Mouse (Mus musculus) cortical plate, adult 2 months (tissue): ENCODE data around the gene Mnat1. TPM values are rescaled to one million over a fixed set of nuclear protein-coding genes. Genes with fewer than 3 reads are reported as not detected.

ENCODE experiments used
- H3K27ac ChIP-seq: fragments of 200-500 bp; 2 replicates; pipeline ENCODE4 v1.5.1; 2012; ENCODE audit warnings: low read length, control low read depth, inconsistent platforms; ENCODE audit not compliant: insufficient read depth
- H3K4me1 ChIP-seq: fragments of 200-500 bp; 2 replicates; pipeline ENCODE4 v1.6.1; 2011; ENCODE audit warnings: low read length; ENCODE audit not compliant: control insufficient read depth, insufficient read depth
- H3K4me3 ChIP-seq: fragments of 200-500 bp; 2 replicates; pipeline ENCODE4 v1.5.1; 2011; ENCODE audit warnings: mild to moderate bottlenecking, low read length, control low read depth; ENCODE audit not compliant: insufficient read depth
- CTCF ChIP-seq: fragments of 200-500 bp; IDR thresholded peaks from 2 replicates; pipeline ENCODE4 v1.5.1; 2011; ENCODE audit warnings: mild to moderate bottlenecking, control low read depth, low read length; ENCODE audit not compliant: insufficient read depth; ENCODE audit errors: extremely low read depth
- POLR2A ChIP-seq: fragments of 200-500 bp; IDR thresholded peaks from 2 replicates; pipeline ENCODE4 v1.6.1; 2011; ENCODE audit warnings: mild to moderate bottlenecking, low read length, control low read depth; ENCODE audit not compliant: insufficient read depth; ENCODE audit errors: extremely low read depth
- polyA plus RNA-seq: library from polyadenylated mRNA; depleted of rRNA; stranded (reverse); fragments of >200 nt; gene quantifications from 2 replicates; pipeline ENCODE4 v1.2.3, GENCODE M21; 2012

The Mnat1 gene
- polyA plus RNA-seq, 1 experiment: 15.3 TPM

DNA sequence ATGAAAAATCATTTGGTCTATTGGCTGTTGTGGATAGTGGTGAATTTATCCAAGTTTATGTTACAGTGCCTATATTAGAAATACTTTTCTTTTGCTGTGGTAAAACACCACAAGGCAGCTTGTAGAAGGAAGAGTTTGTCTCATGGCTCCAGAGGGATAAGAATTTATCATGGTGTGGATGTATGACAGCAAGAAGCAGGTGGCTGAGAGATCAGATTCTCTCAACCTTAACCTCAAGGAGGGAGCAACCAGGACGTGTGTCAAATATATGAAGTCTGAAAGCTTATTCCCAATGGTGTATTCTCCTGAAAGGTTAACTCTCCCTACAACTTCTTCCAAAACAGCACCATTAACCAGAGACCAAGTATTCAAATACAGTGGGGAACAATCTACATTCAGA lies 143.1 kb downstream of the Mnat1 start:
- TF ChIP-seq CTCF (no peak), POLR2A (no peak)
- Histone ChIP-seq H3K4me3 (no peak overlapping the region), H3K4me1 (no peaks in the 10 kb centered on the region), H3K27ac (no peak overlapping the region)

DNA sequence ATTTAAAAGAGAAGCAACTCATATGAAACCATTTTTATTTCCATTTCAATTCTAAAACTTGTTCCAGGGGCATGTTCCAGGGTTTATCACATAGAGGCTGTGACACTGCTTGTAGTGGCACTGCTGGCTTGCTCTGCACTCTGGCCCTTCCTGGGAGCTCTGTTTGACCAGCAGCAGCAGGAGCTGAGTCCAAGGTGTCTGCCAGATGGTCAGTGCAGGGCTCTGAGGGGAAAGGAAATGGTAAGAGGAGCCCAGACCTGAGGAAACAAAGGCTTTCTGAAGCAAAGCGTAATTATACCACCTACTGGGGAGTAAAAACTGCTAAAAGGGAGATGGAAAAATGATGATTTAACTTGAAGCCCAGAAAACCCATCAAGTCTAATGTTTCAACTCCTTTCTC lies 145.0 kb downstream of the Mnat1 start:
- Histone ChIP-seq H3K4me3 (no peak overlapping the region), H3K27ac (no peak overlapping the region), H3K4me1 (no peaks in the 10 kb centered on the region)
- TF ChIP-seq CTCF (no peak), POLR2A (no peak)

DNA sequence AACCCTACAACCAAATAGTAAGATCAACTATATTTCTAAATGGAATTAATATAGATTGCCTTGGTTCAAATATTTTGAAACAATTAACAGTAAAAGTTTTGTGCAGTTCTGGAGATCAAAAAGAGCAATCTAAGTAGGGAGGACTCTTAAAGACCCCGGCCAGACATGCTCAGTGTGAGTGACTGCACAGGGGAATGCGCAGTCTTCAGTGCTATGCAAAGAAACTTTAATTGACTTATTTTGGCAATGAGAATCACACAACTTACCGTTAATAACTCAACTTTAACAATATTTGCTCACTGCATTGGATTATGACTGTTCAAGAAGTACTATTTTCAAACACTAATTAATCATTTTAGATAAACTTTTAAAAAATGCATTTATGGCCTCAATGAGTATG lies 146.0 kb downstream of the Mnat1 start:
- Histone ChIP-seq H3K27ac (no peak overlapping the region), H3K4me3 (no peak overlapping the region), H3K4me1 (no peaks in the 10 kb centered on the region)
- TF ChIP-seq POLR2A (no peak), CTCF (no peak)

DNA sequence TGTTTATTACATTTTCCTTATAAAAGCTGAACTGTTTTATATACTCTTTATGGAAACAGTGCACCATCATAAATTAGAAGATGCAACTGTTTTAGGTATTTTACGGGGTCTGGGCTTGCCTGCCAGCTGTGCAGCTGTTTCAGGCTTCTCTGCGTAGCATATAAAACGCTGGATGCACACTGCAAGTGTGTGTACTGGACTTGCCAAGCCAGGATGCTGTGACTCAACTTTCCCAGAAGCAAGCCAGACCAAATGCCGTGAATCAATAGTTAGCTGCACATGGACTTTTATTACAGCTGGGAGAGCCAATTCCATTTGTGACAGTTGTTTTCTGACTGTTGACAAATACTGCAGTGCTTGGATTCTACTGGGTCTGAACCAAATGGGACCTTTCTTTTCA lies 146.4 kb downstream of the Mnat1 start:
- H3K27ac ChIP-seq: no peak overlapping the region
- no peaks in the 10 kb centered on the region for H3K4me1 ChIP-seq
- H3K4me3 ChIP-seq: no peak overlapping the region
- no peak for TF ChIP-seq POLR2A
- no peak for TF ChIP-seq CTCF

DNA sequence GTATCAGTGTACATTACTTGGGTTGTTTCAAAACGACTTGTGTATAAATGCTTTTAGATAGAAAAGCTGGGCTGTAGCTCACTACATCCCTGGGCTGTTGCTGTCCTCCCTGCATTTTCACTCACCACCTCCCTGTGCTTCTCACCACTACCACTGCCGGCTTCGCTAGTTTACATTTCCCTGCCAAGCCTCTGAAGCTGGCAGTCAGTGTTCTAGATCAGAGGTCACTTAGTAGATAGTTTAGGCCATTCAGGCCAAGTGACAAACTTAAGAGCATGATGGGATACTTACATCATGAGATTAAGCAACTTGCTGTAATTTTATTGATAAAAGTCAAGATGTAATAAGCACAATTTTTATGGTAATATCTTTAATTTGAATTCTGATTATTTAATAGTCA lies 151.4 kb downstream of the Mnat1 start:
- H3K27ac ChIP-seq: no peak overlapping the region
- H3K4me1 ChIP-seq: no peaks in the 10 kb centered on the region
- TF ChIP-seq POLR2A: no peak
- TF ChIP-seq CTCF: no peak
- H3K4me3 ChIP-seq: no peak overlapping the region

DNA sequence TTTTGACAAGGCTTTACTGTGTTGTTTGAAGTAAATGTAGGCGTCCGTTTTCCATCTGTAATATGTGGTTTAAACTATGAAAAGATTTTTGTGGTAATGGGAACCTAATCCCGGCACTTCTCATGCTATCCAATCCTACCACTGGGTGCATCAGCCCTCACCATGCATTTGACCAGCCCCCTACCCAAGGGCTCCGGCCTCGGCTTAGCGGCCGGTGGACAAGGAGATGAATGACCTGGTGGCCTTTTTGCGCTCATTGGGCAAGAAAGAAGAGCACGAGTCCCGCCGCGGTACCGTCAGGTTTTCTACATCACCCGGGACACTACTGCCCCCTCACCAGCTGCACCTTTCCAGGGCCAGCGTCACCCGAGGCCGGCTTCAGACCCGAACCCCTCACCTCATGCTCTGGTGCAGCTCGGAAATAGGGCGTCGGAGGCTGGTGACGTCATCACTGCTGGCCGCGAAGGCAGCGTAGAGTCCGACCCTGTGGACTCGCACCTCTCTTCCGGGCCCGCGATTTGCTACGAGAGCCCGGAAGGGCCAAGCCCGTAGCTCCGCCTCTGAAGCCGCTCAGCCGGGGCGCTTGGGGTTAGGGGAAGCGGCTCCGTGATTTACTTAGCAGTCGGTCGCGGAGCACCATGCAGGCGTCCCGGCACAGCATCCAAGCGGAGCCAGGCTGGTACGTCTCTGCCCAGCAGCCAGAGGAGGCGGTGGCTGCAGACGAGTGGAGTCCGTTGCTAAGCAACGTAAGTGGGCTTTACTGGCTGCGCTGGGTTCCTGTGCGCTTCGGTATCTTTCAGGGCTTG lies 163.0 kb downstream of the Mnat1 start, which contains the start of the genes Trmt5 and Slc38a6:
Trmt5 (minus strand) TSS at position 424 of the 806 bp plus-strand sequence.
Slc38a6 (plus strand) TSS at position 493 of the 806 bp plus-strand sequence.
- H3K27ac ChIP-seq: no peak within 1 kb of the TSS

DNA sequence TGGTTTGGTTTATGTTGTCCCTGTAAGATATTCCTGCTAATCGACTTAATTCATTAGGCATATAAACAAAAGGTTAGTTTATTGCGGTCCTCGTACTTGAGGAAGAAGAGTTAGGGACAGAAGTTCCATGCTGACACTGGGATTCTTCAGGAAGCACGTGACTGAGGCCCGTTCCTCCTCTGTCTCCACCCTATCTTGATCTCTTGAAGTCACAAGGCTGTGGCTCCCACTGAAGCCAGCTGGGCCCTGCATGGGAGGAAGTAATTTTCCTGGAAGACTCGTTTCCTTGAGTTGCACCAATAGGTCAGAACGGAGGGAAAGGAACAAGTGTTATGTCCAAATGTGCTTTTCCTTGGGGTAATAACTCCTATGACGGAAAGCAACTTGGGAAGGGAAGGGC lies 164.1 kb downstream of the Mnat1 start:
- Histone ChIP-seq H3K4me3 (peak overlapping the region; percentile 73; the same call in 1 of the 2 replicates), H3K27ac (no peak overlapping the region), H3K4me1 (no peaks in the 10 kb centered on the region; the same call in 1 of the 2 replicates)
- TF ChIP-seq CTCF: no peak
- no peak for TF ChIP-seq POLR2A

More for the DNA sequence above, 163.0 kb downstream of the Mnat1 start, which contains the start of the genes Trmt5 and Slc38a6:
- Histone ChIP-seq H3K4me3 (peak within 1 kb of the TSS; percentile 73), H3K4me1 (no peaks in the 10 kb centered on the region; the same call in 1 of the 2 replicates)
- no peak for TF ChIP-seq CTCF
- TF ChIP-seq POLR2A: peak; percentile 49; the same call in 1 of the 2 replicates

DNA sequence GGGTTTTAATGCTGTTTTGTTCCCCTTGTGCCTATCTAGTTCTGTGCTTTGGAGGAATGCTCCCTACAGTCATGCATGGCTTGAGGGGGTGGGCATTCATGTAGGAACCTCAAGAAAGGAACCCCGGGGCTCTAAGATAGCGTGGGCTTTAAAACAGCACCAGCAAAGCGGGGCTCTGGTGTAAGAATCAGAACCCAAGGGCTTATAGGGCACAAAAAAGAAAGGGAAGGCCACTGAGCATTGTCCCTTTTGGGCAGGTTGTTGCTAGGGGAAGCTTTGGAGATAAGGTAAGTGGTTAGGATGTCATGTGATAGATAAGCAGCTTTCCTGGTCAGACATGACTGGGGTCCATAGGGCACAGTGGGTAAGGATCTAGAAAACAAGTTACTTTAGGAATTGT lies 165.1 kb downstream of the Mnat1 start:
- Histone ChIP-seq H3K4me3 (no peak overlapping the region), H3K4me1 (no peaks in the 10 kb centered on the region; the same call in 1 of the 2 replicates), H3K27ac (no peak overlapping the region)
- TF ChIP-seq CTCF (no peak), POLR2A (no peak)

DNA sequence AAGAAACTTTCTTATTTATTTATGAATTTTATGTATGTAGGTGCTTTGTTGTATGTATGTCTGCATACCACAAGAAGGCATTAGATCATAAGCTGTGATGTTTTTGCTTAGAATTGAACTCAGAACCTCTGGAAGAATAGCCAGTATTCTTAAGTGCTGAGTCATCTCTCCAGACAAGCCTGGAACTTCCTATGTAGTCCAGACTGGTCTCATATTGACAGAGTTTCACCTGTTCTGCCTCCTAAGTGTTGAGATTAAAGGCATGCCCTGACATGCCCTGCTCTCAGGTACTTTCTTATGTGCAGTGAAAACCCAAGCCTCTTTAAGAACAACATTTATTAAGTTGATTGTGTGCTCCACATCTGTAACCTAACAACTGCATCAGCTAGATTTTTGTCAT lies 171.4 kb downstream of the Mnat1 start:
- TF ChIP-seq POLR2A (no peak), CTCF (no peak)
- H3K4me3 ChIP-seq: no peak overlapping the region
- no peak overlapping the region for H3K27ac ChIP-seq
- no peaks in the 10 kb centered on the region for H3K4me1 ChIP-seq
